Mouse (Mus musculus): ENCODE data around the gene Ly6g5c. TPM values are rescaled to one million over a fixed set of nuclear protein-coding genes. Genes with fewer than 3 reads are reported as not detected.

The Ly6g5c gene
- polyA plus RNA-seq (2012; rRNA removed; ENCODE audit: low replicate concordance), result 3.1 TPM in 1 of 2 replicates, not detected in the other

GRCm38 (mm10) chr17:35108097-35108496 is at the start of gene Ly6g5c:
Gene Ly6g5c (plus strand): TSS chr17:35108279.

GRCm38 (mm10) chr17:35058911-35059892 is 48.9 kb upstream of the Ly6g5c start, which contains the start of gene Ddah2:
Gene Ddah2 (plus strand): TSS chr17:35059035.

GRCm38 (mm10) chr17:35064951-35065947 is 42.8 kb upstream of the Ly6g5c start, which contains the start of gene Ly6g6c:
Gene Ly6g6c (plus strand): TSS chr17:35065388.

GRCm38 (mm10) chr17:35066084-35066483 is 42.0 kb upstream of the Ly6g5c start, which contains the start of gene Mpig6b:
Gene Mpig6b (minus strand): TSS chr17:35066184.

GRCm38 (mm10) chr17:35076507-35077176 is 31.4 kb upstream of the Ly6g5c start, which contains the start of gene Ly6g6e:
Gene Ly6g6e (plus strand): TSS chr17:35076902.

GRCm38 (mm10) chr17:35077786-35078233 is 30.3 kb upstream of the Ly6g5c start, which contains the start of gene Ly6g6d:
Gene Ly6g6d (minus strand): TSS chr17:35078065.

GRCm38 (mm10) chr17:35085208-35085865 is 22.7 kb upstream of the Ly6g5c start, which contains the start of gene Ly6g6f:
Gene Ly6g6f (minus strand): TSS chr17:35085610.

GRCm38 (mm10) chr17:35088825-35089644 is 19.0 kb upstream of the Ly6g5c start, which contains the start of gene Abhd16a:
Gene Abhd16a (plus strand): TSS chr17:35089263.

GRCm38 (mm10) chr17:35115046-35116019 is 7.3 kb downstream of the Ly6g5c start, which contains the start of gene Ly6g5b:
Gene Ly6g5b (minus strand): TSS chr17:35115428.

GRCm38 (mm10) chr17:35121143-35121799 is 13.2 kb downstream of the Ly6g5c start, which contains the start of gene Gpank1:
Gene Gpank1 (plus strand): TSS chr17:35121455.

GRCm38 (mm10) chr17:35121871-35122303 is 13.8 kb downstream of the Ly6g5c start, which contains the start of gene Csnk2b:
Gene Csnk2b (minus strand): TSS chr17:35122053.

GRCm38 (mm10) chr17:35126206-35126611 is 18.1 kb downstream of the Ly6g5c start, which contains the start of gene D17H6S53E:
Gene D17H6S53E (plus strand): TSS chr17:35126373.

GRCm38 (mm10) chr17:35131500-35132173 is 23.6 kb downstream of the Ly6g5c start, which contains the start of gene Apom:
Gene Apom (minus strand): TSS chr17:35132050.

GRCm38 (mm10) chr17:35134801-35135590 is 26.9 kb downstream of the Ly6g5c start, which contains the start of gene Bag6:
Gene Bag6 (plus strand): TSS chr17:35135178.

All from subcutaneous adipose tissue, adult 2 months (tissue).